Mouse (Mus musculus) cortical plate, adult 2 months (tissue): ENCODE measurements around the gene Ly6g5c.

Source experiments
- CTCF ChIP-seq: fragments of 200-500 bp; IDR thresholded peaks from 2 replicates; pipeline ENCODE4 v1.5.1; 2011; ENCODE audit warnings: mild to moderate bottlenecking, control low read depth, low read length; ENCODE audit not compliant: insufficient read depth; ENCODE audit errors: extremely low read depth
- POLR2A ChIP-seq: fragments of 200-500 bp; IDR thresholded peaks from 2 replicates; pipeline ENCODE4 v1.6.1; 2011; ENCODE audit warnings: mild to moderate bottlenecking, low read length, control low read depth; ENCODE audit not compliant: insufficient read depth; ENCODE audit errors: extremely low read depth

DNA sequence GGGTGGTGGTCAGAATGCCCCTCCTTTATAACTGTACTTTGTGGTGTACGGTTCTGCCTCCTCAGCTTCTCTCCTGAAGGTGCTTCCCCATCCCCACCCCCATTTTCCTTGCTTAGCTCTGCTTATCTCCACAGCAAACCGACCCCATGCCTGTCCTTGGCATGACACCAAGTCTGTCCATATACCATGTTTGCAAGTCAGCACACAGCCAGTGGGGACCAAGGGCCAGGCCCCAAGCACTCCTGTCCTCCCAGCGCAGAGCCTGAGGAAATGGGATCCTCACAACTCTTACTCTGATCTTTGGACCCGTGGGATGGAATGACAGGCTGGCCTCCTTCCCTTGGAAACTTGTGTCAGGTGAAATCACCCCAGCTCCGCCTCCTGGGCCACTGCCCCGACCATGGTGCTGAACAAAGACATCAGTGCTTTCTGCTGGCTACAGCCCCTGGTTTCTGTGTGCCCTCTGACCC is 4.8 kb upstream of the Ly6g5c start:
- TF ChIP-seq CTCF (no peak), POLR2A (no peak)
